Mouse (Mus musculus) C2C12 (cell line): ENCODE measurements at regions not wholly inside any gene's neighbourhood (a gene's known extent, or its start where the extent isn't known, plus 50 kb on each side); places are given as distances from the start of the nearest gene placed in this dataset.

Experiments
- CTCF ChIP-seq: IDR thresholded peaks from one replicate; pipeline ENCODE4 v1.5.1; 2011; ENCODE audit not compliant: control insufficient read depth, insufficient read depth, insufficient read length
- USF1 ChIP-seq: IDR thresholded peaks from one replicate; pipeline ENCODE4 v1.6.1; 2011; ENCODE audit warnings: low read depth, mild to moderate bottlenecking, control low read depth, moderate library complexity

DNA sequence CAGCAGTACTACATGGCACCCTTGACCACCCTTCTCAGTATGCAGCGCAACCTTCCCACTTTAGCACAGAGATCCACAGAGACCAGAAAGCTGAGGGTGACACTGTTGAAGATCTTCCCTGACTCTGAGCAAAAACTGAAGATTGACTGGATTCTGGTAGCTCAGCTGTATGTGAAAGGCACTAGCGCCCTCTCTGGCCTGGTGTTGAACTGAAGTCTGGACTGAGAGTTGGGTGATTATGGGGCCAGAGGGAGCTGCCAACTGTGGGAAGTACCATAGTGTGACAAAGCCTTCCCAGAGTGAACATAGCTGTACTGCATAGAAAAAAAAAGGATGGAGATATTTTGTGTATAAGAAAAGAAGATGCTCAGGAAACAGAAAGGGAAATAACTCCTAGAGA, 173.3 kb upstream of the Ppp6c start:
- TF ChIP-seq USF1 = no peak
- TF ChIP-seq CTCF = no peak
